Mouse (Mus musculus): Measurements from ENCODE around the gene Txlng.
A peak's percentile ranks its signal among the peaks of the same experiment; 100 is the strongest.

The Txlng gene

GRCm38 (mm10) chrX:162760115-162760942, 68.9 kb downstream of the Txlng start, which contains the start of gene Rbbp7:
Gene Rbbp7 (plus strand): TSS chrX:162760402.
- peak; percentile 93 for DNase-seq (ENCODE audit: low read depth)

DNA sequence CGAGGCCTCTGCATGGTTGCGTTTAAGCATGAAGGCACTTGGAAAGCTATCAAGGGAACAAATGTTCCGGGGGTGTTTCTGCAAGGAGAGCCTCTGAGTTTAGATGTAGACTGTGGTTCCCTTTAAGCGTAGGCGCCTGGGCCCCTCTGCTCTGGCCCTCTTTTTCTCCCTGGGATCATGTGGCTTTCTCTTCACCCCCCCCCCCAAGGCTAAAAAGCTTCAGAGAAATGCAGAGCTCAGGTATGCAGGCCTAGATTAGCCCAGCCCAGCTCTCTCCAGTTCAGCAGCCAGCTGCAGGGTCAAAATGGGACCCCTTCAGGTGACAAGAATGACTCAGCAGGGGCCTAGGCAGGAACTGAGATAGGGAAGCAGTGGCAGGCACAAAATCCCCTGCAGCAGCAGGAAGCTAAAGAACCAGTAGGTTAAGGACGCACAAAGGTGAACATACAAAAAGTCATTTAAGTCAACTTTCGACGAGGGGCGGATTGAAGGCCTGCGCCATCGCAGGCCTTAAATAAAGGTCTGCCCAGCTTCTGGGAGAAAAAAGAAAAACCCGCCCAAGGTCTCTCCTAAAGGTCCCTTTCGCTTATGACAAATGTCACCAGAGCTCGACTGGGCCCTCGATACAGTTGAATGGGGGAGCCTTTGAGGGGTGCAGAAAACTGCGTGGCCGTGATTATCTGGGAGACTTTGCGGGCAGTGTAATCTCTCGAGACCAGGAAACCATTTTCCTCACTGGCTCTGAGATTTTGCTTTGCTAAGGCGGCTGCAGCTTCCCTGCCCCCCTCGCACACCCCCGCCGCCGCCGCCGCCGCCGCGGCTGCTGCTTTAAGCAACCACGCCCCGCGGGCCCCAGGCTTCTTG, 69.8 kb downstream of the Txlng start:
- DNase-seq (ENCODE audit: low read depth) = peak; percentile 68

- DNase-seq (ENCODE audit: low read depth) = no peak
Measured at GRCm38 (mm10) chrX:162756058-162756457, 73.2 kb downstream of the Txlng start.

DNA sequence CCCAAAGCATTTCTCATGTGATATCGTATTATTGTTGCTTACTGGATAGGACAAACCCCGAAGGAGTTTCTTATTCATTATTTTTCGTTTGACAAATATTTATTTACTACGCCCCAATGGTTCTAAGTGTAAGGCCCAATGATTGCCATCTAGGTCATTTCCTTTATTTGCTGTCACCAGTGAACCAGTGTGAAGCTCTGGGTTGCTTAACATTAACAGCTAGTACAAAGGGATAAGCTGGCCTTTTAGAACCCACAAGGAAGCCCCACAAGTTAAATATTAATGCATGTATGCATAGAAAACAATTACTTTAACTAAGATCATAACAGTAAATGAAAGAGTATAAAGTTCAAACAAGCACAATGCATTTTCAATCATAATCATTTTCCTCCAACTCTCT, 74.9 kb downstream of the Txlng start:
- DNase-seq (ENCODE audit: low read depth) = no peak

DNA sequence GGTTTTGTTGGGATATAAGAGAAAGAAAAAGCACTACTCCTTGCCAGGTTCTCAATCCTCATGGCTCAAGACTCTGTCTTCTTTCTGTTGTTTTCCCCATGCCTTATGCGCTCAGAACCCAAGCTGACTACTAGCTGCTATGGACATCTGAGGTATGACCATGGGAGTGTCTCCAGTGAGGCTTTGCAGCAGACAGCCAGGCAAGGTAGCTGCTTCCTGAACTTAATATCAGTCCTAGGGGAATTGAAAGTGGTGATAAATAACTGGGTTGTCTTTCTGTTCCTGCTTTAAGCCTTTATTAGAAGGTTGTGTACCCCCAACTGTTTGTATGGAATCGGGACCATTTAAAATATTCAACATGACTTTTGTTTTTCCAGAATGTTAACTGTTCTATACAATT, 76.8 kb downstream of the Txlng start:
- DNase-seq (ENCODE audit: low read depth) = no peak

GRCm38 (mm10) chrX:162748696-162749420, 80.4 kb downstream of the Txlng start:
- no peak for DNase-seq (ENCODE audit: low read depth)

DNA sequence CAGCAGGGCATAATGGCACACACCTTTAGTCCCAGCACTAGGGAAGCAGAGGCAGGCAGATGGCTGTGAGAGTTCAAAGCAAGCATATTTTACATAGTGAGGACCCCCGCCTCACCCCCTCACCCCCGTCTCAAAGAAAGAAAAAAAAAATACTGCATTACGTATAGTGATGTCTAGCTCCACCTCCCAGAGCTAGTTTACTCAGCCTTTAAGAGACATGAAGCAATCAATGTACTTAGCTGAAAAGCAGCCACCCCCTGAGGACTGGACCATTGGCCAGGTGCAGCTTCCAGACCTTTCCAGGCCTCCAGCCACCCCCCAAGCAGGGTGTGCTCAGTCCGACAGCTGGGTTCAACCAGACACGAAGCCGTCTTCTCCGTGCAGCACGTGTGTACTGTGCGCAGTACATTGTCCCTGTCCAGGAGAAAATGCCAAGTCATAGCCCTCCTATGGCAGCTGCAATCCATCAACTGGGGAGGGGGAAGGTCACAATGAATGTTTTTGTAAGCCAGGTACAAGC, 93.1 kb downstream of the Txlng start:
- no peak for DNase-seq (ENCODE audit: low read depth)

DNA sequence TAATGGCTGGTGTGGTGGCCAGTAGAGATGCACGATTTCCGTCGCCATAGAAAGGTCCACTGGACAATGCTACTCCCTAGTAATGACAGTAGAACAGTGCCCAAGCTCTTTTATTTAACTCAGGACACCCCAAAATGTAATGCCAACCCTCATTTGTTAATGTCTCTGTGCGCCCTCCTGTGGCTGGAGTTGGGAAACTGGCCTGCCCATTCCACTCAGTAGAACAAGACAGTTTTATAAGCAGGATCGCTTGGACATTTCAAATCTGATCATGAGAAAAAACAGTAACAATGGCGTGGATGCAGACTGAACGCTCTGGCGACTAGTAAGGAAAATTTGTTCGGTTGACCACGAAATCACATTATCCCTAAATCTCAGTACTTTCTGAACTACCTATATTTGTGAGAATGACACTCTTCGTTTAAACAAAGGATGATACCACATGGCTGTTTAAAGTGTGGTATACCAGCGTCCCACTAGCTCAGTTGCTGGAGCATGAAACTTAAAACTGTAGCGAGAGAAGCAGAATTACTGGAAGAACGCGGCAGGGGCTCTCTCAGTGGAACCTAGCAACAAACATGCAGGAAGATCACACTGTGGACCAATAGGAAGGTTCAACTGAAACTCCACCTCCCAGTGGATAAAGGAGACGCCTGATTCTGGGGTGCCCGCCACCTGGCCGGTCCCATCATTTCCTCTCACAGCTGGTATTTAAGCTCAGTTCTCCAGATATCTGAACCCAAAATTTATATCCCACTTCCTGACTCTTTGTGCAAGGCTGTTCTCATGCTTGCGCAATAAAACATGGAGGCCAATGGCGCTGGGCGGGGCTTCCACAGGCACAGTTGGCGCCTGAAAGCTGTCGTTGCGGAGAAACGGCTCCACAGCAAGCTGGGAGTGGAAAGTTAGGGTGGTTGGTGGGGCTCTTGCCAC, 94.0 kb downstream of the Txlng start:
- DNase-seq (ENCODE audit: low read depth) = peak; percentile 80

GRCm38 (mm10) chrX:162730031-162730430, 99.2 kb downstream of the Txlng start:
- DNase-seq (ENCODE audit: low read depth) = no peak

Measured in induced T-regulatory cell, adult 2 months (primary cell).